8 mouse cellular contexts compared by ENCODE assay signal in the genomic region with DNA sequence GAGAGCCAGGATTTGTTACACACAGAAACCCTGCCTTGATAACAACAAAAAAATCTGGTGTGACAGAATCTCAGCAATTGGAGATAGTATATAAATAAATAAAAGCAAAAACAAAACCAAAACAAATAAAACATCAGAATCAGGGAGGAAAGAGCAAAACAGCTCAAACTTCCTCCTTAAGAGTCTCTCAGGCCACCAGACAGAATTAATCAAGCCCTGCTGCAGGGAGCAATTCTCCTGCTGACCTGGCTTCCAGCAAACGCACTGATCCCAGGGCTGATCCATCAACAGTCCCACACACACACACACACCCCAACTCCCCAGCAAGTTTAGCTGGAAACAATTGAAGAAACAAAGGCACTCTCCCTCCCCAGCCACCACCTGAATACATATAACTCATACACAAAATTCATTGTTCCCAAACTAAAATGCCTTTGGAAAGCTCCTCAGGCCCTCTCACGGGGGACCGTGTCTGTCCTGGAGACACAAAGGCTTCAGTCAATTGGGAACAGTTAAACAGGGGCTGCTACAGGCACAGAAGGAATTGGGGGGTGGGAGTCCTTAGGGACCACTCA. TPM values are rescaled to one million over a fixed set of nuclear protein-coding genes. Genes with fewer than 3 reads are reported as not detected.
A peak's percentile ranks its signal among the peaks of the same experiment; 100 is the strongest.
DNase-seq lines count a peak whose midpoint lies in the region; ATAC-seq and TF ChIP-seq lines count a peak whose summit lies in the region.

No protein-coding gene starts in this region.

- WGBS in kidney, embryonic 16.5 days: 35% methylated on average over 3 of the region's 3 CpGs
- 0% methylated on average over 3 of the region's 3 CpGs for WGBS in hindbrain, embryonic 15.5 days
- 9% methylated on average over 3 of the region's 3 CpGs for WGBS in midbrain, postnatal 0 days

- no peaks in the 10 kb centered on the region for H3K27me3 ChIP-seq in kidney, embryonic 16.5 days (ENCODE audit: insufficient read depth, low read length)
- no peaks in the 10 kb centered on the region for H3K27me3 ChIP-seq in hindbrain, embryonic 15.5 days
- no peaks in the 10 kb centered on the region for H3K27me3 ChIP-seq in midbrain, postnatal 0 days (ENCODE audit: insufficient read depth, low read length)

- no peak for ATAC-seq in kidney, embryonic 16.5 days (ENCODE audit: low FRiP score, low TSS enrichment)
- no peak for ATAC-seq in hindbrain, embryonic 15.5 days (ENCODE audit: low FRiP score, low read depth)
- no peak for ATAC-seq in midbrain, postnatal 0 days (ENCODE audit: low FRiP score)

- H3K4me2 ChIP-seq in kidney, embryonic 16.5 days (replicated peaks; ENCODE audit: low read depth, low read length): peak overlapping the region; percentile 4; the same call in 1 of the 2 replicates
- H3K4me2 ChIP-seq in hindbrain, embryonic 15.5 days: peak overlapping the region; percentile 13; the same call in 1 of the 2 replicates
- no peak overlapping the region for H3K4me2 ChIP-seq in midbrain, postnatal 0 days (ENCODE audit: low read depth, low read length, poor library complexity, severe bottlenecking)

- no peak for TF ChIP-seq CTCF in midbrain, postnatal 0 days (IDR thresholded peaks at IDR 0.05)

- no peaks in the 10 kb centered on the region for H3K36me3 ChIP-seq in kidney, embryonic 16.5 days (ENCODE audit: insufficient read depth, low read length)
- no peaks in the 10 kb centered on the region for H3K36me3 ChIP-seq in hindbrain, embryonic 15.5 days
- H3K36me3 ChIP-seq in midbrain, postnatal 0 days (ENCODE audit: insufficient read depth, low read length): 0 out of 2 replicates have a peak, but pooled peaks cover 2% of the 10 kb centered on the region

- peaks cover 37% of the 10 kb centered on the region for H3K4me1 ChIP-seq in kidney, embryonic 16.5 days (ENCODE audit: insufficient read depth, low read length)
- peaks cover 44% of the 10 kb centered on the region for H3K4me1 ChIP-seq in hindbrain, embryonic 15.5 days (replicated peaks)
- H3K4me1 ChIP-seq in midbrain, postnatal 0 days (ENCODE audit: insufficient read depth, low read length): peaks cover 11% of the 10 kb centered on the region; the same call in 1 of the 2 replicates

- peak overlapping the region; percentile 20; the same call in 1 of the 2 replicates for H3K27ac ChIP-seq in kidney, embryonic 16.5 days (ENCODE audit: low read length)
- H3K27ac ChIP-seq in hindbrain, embryonic 15.5 days (replicated peaks): peak overlapping the region; percentile 42
- H3K27ac ChIP-seq in midbrain, postnatal 0 days (ENCODE audit: low read depth, low read length): no peak overlapping the region

- no peaks in the 10 kb centered on the region for H3K9me3 ChIP-seq in kidney, embryonic 16.5 days (ENCODE audit: low read length)
- no peaks in the 10 kb centered on the region for H3K9me3 ChIP-seq in hindbrain, embryonic 15.5 days
- no peaks in the 10 kb centered on the region for H3K9me3 ChIP-seq in midbrain, postnatal 0 days (ENCODE audit: low read length)

- no peak overlapping the region for H3K4me3 ChIP-seq in kidney, embryonic 16.5 days (ENCODE audit: low read length)
- no peak overlapping the region for H3K4me3 ChIP-seq in hindbrain, embryonic 15.5 days
- H3K4me3 ChIP-seq in midbrain, postnatal 0 days (ENCODE audit: low read depth, low read length): no peak overlapping the region

- H3K9ac ChIP-seq in kidney, embryonic 16.5 days (replicated peaks; ENCODE audit: low read length): no peak overlapping the region
- H3K9ac ChIP-seq in hindbrain, embryonic 15.5 days: peak overlapping the region; percentile 18; the same call in 1 of the 2 replicates
- H3K9ac ChIP-seq in midbrain, postnatal 0 days (replicated peaks; ENCODE audit: low read length, poor library complexity, severe bottlenecking): 0 out of 2 replicates have a peak overlapping the region, but pooled peaks have one; percentile 29

- no peak for DNase-seq in kidney, postnatal 14 days
- peak; percentile 15 for DNase-seq in embryo, embryonic 9.5 days (ENCODE audit: extremely low spot score)
- no peak for DNase-seq in midbrain, postnatal 0 days (ENCODE audit: low spot score)
- DNase-seq in right cerebral cortex, postnatal 36 days (ENCODE audit: low spot score in 2 of 2): no peak
- no peak for DNase-seq in thymus, postnatal 4 days
- DNase-seq in layer of hippocampus, adult 8-10 months (ENCODE audit: low spot score in 2 of 2): no peak

RNA-seq across cellular contexts. Expression of gene Bicra, which starts 3.8 kb away (rescaled TPM):
- 7.1 and 7.5 TPM in 2 replicates for polyA plus RNA-seq in kidney, embryonic 16.5 days (2015; fragmentation: Nextera tagmentation; extraction: Ambion mirVana)
- polyA plus RNA-seq in hindbrain, embryonic 15.5 days (2015; fragmentation: Nextera tagmentation; extraction: Ambion mirVana): 7.5 and 8.7 TPM in 2 replicates
- total RNA-seq in midbrain, postnatal 0 days (2014; rRNA removed): 6.3 and 7.0 TPM in 2 replicates
- 3.1 and 4.1 TPM in 2 replicates for polyA plus RNA-seq in midbrain, postnatal 0 days (2015; fragmentation: Nextera tagmentation; extraction: Ambion mirVana)
- total RNA-seq in layer of hippocampus, adult 8-10 months (2022): 10 to 100 TPM; 15.4 to 20.0 (median 17.2) TPM

RNA-seq across cellular contexts. Expression of gene Zfp541, which starts 17.7 kb away (rescaled TPM):
- polyA plus RNA-seq in kidney, embryonic 16.5 days (2015; fragmentation: Nextera tagmentation; extraction: Ambion mirVana): 0.04 and 0.09 TPM in 2 replicates
- 0.06 and 0.26 TPM in 2 replicates for polyA plus RNA-seq in hindbrain, embryonic 15.5 days (2015; fragmentation: Nextera tagmentation; extraction: Ambion mirVana)
- total RNA-seq in midbrain, postnatal 0 days (2014; rRNA removed): 0.14 and 0.33 TPM in 2 replicates
- polyA plus RNA-seq in midbrain, postnatal 0 days (2015; fragmentation: Nextera tagmentation; extraction: Ambion mirVana): 0.15 TPM in 2 replicates
- under 1 TPM; 0.67 to 0.98 (median 0.84) TPM for total RNA-seq in layer of hippocampus, adult 8-10 months (2022)

RNA-seq across cellular contexts. Expression of gene Napa, which starts 54.3 kb away (rescaled TPM):
- 215 and 220 TPM in 2 replicates for polyA plus RNA-seq in kidney, embryonic 16.5 days (2015; fragmentation: Nextera tagmentation; extraction: Ambion mirVana)
- polyA plus RNA-seq in hindbrain, embryonic 15.5 days (2015; fragmentation: Nextera tagmentation; extraction: Ambion mirVana): 218 and 239 TPM in 2 replicates
- 375 and 403 TPM in 2 replicates for total RNA-seq in midbrain, postnatal 0 days (2014; rRNA removed)
- polyA plus RNA-seq in midbrain, postnatal 0 days (2015; fragmentation: Nextera tagmentation; extraction: Ambion mirVana): 236 and 258 TPM in 2 replicates
- 100 to 1,000 TPM; 289 to 306 (median 297) TPM for total RNA-seq in layer of hippocampus, adult 8-10 months (2022)
